Mouse (Mus musculus): ENCODE measurements around the gene Slc22a4. TPM values are rescaled to one million over a fixed set of nuclear protein-coding genes. Genes with fewer than 3 reads are reported as not detected.
A peak's percentile ranks its signal among the peaks of the same experiment; 100 is the strongest.
"Not testable (repeated sequence)": the region's sequence is repeated elsewhere in the genome, so short reads cannot be mapped to it uniquely, and the experiment has no call there.

Gene Slc22a4
- polyA plus RNA-seq, 1 experiment = not detected

GRCm38 (mm10) chr11:54054257-54054656 is 26.4 kb upstream of the Slc22a4 start:
- no peak overlapping the region for H3K27ac ChIP-seq (ENCODE audit: insufficient read depth, low read length)
- H3K9ac ChIP-seq (ENCODE audit: low read depth, poor library complexity, severe bottlenecking) = no peak overlapping the region
- H3K4me3 ChIP-seq (ENCODE audit: low read depth, low read length) = no peak overlapping the region
- no peaks in the 10 kb centered on the region for H3K36me3 ChIP-seq (ENCODE audit: control insufficient read depth, insufficient read depth, low read length, poor library complexity, severe bottlenecking)
- H3K9me3 ChIP-seq (replicated peaks; ENCODE audit: control insufficient read depth, insufficient read depth, low read length, poor library complexity, severe bottlenecking) = no peaks in the 10 kb centered on the region
- TF ChIP-seq CTCF (IDR thresholded peaks at IDR 0.05; ENCODE audit: low read depth, low read length) (peak; percentile 18), POLR2A (IDR thresholded peaks at IDR 0.05; ENCODE audit: insufficient read depth, low read length) (no peak)
- H3K4me1 ChIP-seq (ENCODE audit: control insufficient read depth, insufficient read depth, low read length) = no peaks in the 10 kb centered on the region
- H3K27me3 ChIP-seq (ENCODE audit: control insufficient read depth, insufficient read depth, low read length, poor library complexity, severe bottlenecking) = 0 out of 2 replicates have a peak, but pooled peaks cover 2% of the 10 kb centered on the region

- H3K4me3 ChIP-seq (ENCODE audit: low read depth, low read length) = no peak overlapping the region
- no peak overlapping the region for H3K27ac ChIP-seq (ENCODE audit: insufficient read depth, low read length)
- H3K4me1 ChIP-seq (ENCODE audit: control insufficient read depth, insufficient read depth, low read length) = no peaks in the 10 kb centered on the region
- no peaks in the 10 kb centered on the region for H3K36me3 ChIP-seq (ENCODE audit: control insufficient read depth, insufficient read depth, low read length, poor library complexity, severe bottlenecking)
- no peak overlapping the region for H3K9ac ChIP-seq (ENCODE audit: low read depth, poor library complexity, severe bottlenecking)
- H3K9me3 ChIP-seq (replicated peaks; ENCODE audit: control insufficient read depth, insufficient read depth, low read length, poor library complexity, severe bottlenecking) = no peaks in the 10 kb centered on the region
- 0 out of 2 replicates have a peak, but pooled peaks cover 2% of the 10 kb centered on the region for H3K27me3 ChIP-seq (ENCODE audit: control insufficient read depth, insufficient read depth, low read length, poor library complexity, severe bottlenecking)
- TF ChIP-seq EP300 (IDR thresholded peaks at IDR 0.05; ENCODE audit: insufficient read depth, low read depth, low read length) = no peak
- no peak for TF ChIP-seq CTCF (IDR thresholded peaks at IDR 0.05; ENCODE audit: low read depth, low read length)
- no peak for TF ChIP-seq POLR2A (IDR thresholded peaks at IDR 0.05; ENCODE audit: insufficient read depth, low read length)
Observed at GRCm38 (mm10) chr11:54053090-54053489, 25.2 kb upstream of the Slc22a4 start.

GRCm38 (mm10) chr11:54052128-54052527 is 24.2 kb upstream of the Slc22a4 start:
- 0 out of 2 replicates have a peak, but pooled peaks cover 2% of the 10 kb centered on the region for H3K27me3 ChIP-seq (ENCODE audit: control insufficient read depth, insufficient read depth, low read length, poor library complexity, severe bottlenecking)
- H3K9me3 ChIP-seq (replicated peaks; ENCODE audit: control insufficient read depth, insufficient read depth, low read length, poor library complexity, severe bottlenecking) = no peaks in the 10 kb centered on the region
- no peaks in the 10 kb centered on the region for H3K36me3 ChIP-seq (ENCODE audit: control insufficient read depth, insufficient read depth, low read length, poor library complexity, severe bottlenecking)
- no peaks in the 10 kb centered on the region for H3K4me1 ChIP-seq (ENCODE audit: control insufficient read depth, insufficient read depth, low read length)
- no peak overlapping the region for H3K4me3 ChIP-seq (ENCODE audit: low read depth, low read length)
- H3K27ac ChIP-seq (ENCODE audit: insufficient read depth, low read length) = no peak overlapping the region
- H3K9ac ChIP-seq (ENCODE audit: low read depth, poor library complexity, severe bottlenecking) = no peak overlapping the region
- TF ChIP-seq POLR2A (IDR thresholded peaks at IDR 0.05; ENCODE audit: insufficient read depth, low read length) (no peak), CTCF (IDR thresholded peaks at IDR 0.05; ENCODE audit: low read depth, low read length) (no peak), EP300 (IDR thresholded peaks at IDR 0.05; ENCODE audit: insufficient read depth, low read depth, low read length) (no peak)

- TF ChIP-seq POLR2A (IDR thresholded peaks at IDR 0.05; ENCODE audit: insufficient read depth, low read length) (no peak), EP300 (IDR thresholded peaks at IDR 0.05; ENCODE audit: insufficient read depth, low read depth, low read length) (no peak), CTCF (IDR thresholded peaks at IDR 0.05; ENCODE audit: low read depth, low read length) (no peak)
- Histone ChIP-seq H3K4me1 (ENCODE audit: control insufficient read depth, insufficient read depth, low read length) (no peaks in the 10 kb centered on the region), H3K27me3 (ENCODE audit: control insufficient read depth, insufficient read depth, low read length, poor library complexity, severe bottlenecking) (0 out of 2 replicates have a peak, but pooled peaks cover 2% of the 10 kb centered on the region), H3K4me3 (ENCODE audit: low read depth, low read length) (no peak overlapping the region), H3K36me3 (ENCODE audit: control insufficient read depth, insufficient read depth, low read length, poor library complexity, severe bottlenecking) (no peaks in the 10 kb centered on the region), H3K9ac (ENCODE audit: low read depth, poor library complexity, severe bottlenecking) (no peak overlapping the region), H3K9me3 (replicated peaks; ENCODE audit: control insufficient read depth, insufficient read depth, low read length, poor library complexity, severe bottlenecking) (no peaks in the 10 kb centered on the region), H3K27ac (ENCODE audit: insufficient read depth, low read length) (no peak overlapping the region)
Observed at GRCm38 (mm10) chr11:54051161-54051560, 23.3 kb upstream of the Slc22a4 start.

GRCm38 (mm10) chr11:54050205-54050604 is 22.3 kb upstream of the Slc22a4 start:
- TF ChIP-seq CTCF (IDR thresholded peaks at IDR 0.05; ENCODE audit: low read depth, low read length) (no peak), POLR2A (IDR thresholded peaks at IDR 0.05; ENCODE audit: insufficient read depth, low read length) (no peak), EP300 (IDR thresholded peaks at IDR 0.05; ENCODE audit: insufficient read depth, low read depth, low read length) (no peak)
- no peaks in the 10 kb centered on the region for H3K4me1 ChIP-seq (ENCODE audit: control insufficient read depth, insufficient read depth, low read length)
- no peaks in the 10 kb centered on the region for H3K36me3 ChIP-seq (ENCODE audit: control insufficient read depth, insufficient read depth, low read length, poor library complexity, severe bottlenecking)
- 0 out of 2 replicates have a peak, but pooled peaks cover 2% of the 10 kb centered on the region for H3K27me3 ChIP-seq (ENCODE audit: control insufficient read depth, insufficient read depth, low read length, poor library complexity, severe bottlenecking)
- no peak overlapping the region for H3K9ac ChIP-seq (ENCODE audit: low read depth, poor library complexity, severe bottlenecking)
- no peak overlapping the region for H3K4me3 ChIP-seq (ENCODE audit: low read depth, low read length)
- no peak overlapping the region for H3K27ac ChIP-seq (ENCODE audit: insufficient read depth, low read length)
- H3K9me3 ChIP-seq (replicated peaks; ENCODE audit: control insufficient read depth, insufficient read depth, low read length, poor library complexity, severe bottlenecking) = no peaks in the 10 kb centered on the region

GRCm38 (mm10) chr11:54040676-54041075 is 12.8 kb upstream of the Slc22a4 start:
- H3K9me3 ChIP-seq (replicated peaks; ENCODE audit: control insufficient read depth, insufficient read depth, low read length, poor library complexity, severe bottlenecking) = no peaks in the 10 kb centered on the region; the same call in 1 of the 2 replicates
- H3K9ac ChIP-seq (ENCODE audit: low read depth, poor library complexity, severe bottlenecking) = no peak overlapping the region
- no peak overlapping the region for H3K4me3 ChIP-seq (ENCODE audit: low read depth, low read length)
- no peak overlapping the region for H3K27ac ChIP-seq (ENCODE audit: insufficient read depth, low read length)
- no peaks in the 10 kb centered on the region for H3K36me3 ChIP-seq (ENCODE audit: control insufficient read depth, insufficient read depth, low read length, poor library complexity, severe bottlenecking)
- H3K27me3 ChIP-seq (ENCODE audit: control insufficient read depth, insufficient read depth, low read length, poor library complexity, severe bottlenecking) = no peaks in the 10 kb centered on the region
- H3K4me1 ChIP-seq (ENCODE audit: control insufficient read depth, insufficient read depth, low read length) = no peaks in the 10 kb centered on the region
- no peak for TF ChIP-seq CTCF (IDR thresholded peaks at IDR 0.05; ENCODE audit: low read depth, low read length)
- no peak for TF ChIP-seq EP300 (IDR thresholded peaks at IDR 0.05; ENCODE audit: insufficient read depth, low read depth, low read length)
- no peak for TF ChIP-seq POLR2A (IDR thresholded peaks at IDR 0.05; ENCODE audit: insufficient read depth, low read length)

GRCm38 (mm10) chr11:54032872-54033271 is 5.0 kb upstream of the Slc22a4 start:
- not testable (repeated sequence) for H3K27me3 ChIP-seq (ENCODE audit: control insufficient read depth, insufficient read depth, low read length, poor library complexity, severe bottlenecking); H3K9ac ChIP-seq (ENCODE audit: low read depth, poor library complexity, severe bottlenecking); H3K4me1 ChIP-seq (ENCODE audit: control insufficient read depth, insufficient read depth, low read length); H3K36me3 ChIP-seq (ENCODE audit: control insufficient read depth, insufficient read depth, low read length, poor library complexity, severe bottlenecking); H3K9me3 ChIP-seq (replicated peaks; ENCODE audit: control insufficient read depth, insufficient read depth, low read length, poor library complexity, severe bottlenecking); H3K27ac ChIP-seq (ENCODE audit: insufficient read depth, low read length); H3K4me3 ChIP-seq (ENCODE audit: low read depth, low read length)

Measured in ES-Bruce4 (cell line).